Mouse (Mus musculus): ENCODE results near the gene A430033K04Rik. TPM values are rescaled to one million over a fixed set of nuclear protein-coding genes. Genes with fewer than 3 reads are reported as not detected.

A430033K04Rik gene
- total RNA-seq, 1 experiment from 2014 or later: 12.5 TPM

DNA sequence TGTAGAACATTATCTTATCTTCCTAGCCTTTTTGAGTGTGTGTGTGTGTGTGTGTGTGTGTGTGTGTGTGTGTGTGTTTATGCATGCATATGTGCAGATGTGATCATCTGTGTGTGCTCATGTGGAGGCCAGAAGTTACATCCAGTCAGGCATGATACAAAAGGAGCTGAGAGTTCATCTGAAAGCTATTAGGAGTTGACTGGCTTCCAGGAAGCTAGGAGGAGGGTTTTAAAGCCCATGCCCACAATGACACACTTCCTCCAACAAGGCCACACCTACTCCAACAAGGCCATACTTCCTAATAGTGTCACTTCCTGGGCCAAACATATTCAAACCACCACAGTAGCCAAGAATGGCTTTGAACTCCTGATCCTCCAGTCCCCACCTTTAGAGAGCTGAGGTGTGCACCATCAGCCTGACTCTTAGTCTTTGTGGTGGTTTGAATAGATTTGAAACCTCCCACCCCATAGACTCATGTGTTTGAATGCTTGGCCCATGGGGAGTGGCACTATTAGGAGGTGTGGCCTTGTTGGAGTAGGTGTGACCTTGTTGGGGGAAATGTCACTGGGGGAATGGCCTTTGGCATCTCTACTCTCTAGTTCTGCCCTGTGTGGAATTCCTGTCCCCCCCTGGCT is 70.4 kb downstream of the A430033K04Rik start:
- no peak for ATAC-seq (ENCODE audit: extremely low read depth, insufficient number of reproducible peaks, low FRiP score, poor library complexity, severe bottlenecking)

- no peak for ATAC-seq (ENCODE audit: extremely low read depth, insufficient number of reproducible peaks, low FRiP score, poor library complexity, severe bottlenecking)
Measured at GRCm38 (mm10) chr5:138694036-138694435, 71.4 kb downstream of the A430033K04Rik start.

GRCm38 (mm10) chr5:138694496-138695167 is 72.0 kb downstream of the A430033K04Rik start:
- no peak for ATAC-seq (ENCODE audit: extremely low read depth, insufficient number of reproducible peaks, low FRiP score, poor library complexity, severe bottlenecking)

GRCm38 (mm10) chr5:138697466-138697865 is 74.8 kb downstream of the A430033K04Rik start:
- ATAC-seq (ENCODE audit: extremely low read depth, insufficient number of reproducible peaks, low FRiP score, poor library complexity, severe bottlenecking): no peak

Other genes with a start within 250 kb of the A430033K04Rik start
- gene Zfp157, start 181.4 kb upstream of the A430033K04Rik start, total RNA-seq (2017): 18.7 and 25.8 TPM in 2 replicates
- not detected in 2 replicates for gene 1700123K08Rik, start 58.1 kb upstream of the A430033K04Rik start, total RNA-seq (2017)
- gene Zfp68, start 3.1 kb upstream of the A430033K04Rik start, total RNA-seq (2017): 55.5 and 59.7 TPM in 2 replicates
- 1.2 and 1.3 TPM in 2 replicates for gene Fam20c, start 131.7 kb downstream of the A430033K04Rik start, total RNA-seq (2017)
- not detected in 2 replicates for gene Gm5294, start 197.2 kb downstream of the A430033K04Rik start, total RNA-seq (2017)

All from neutrophil, adult 5-6 weeks (primary cell).